17 mouse cellular contexts compared by ENCODE assay signal in the genomic region with DNA sequence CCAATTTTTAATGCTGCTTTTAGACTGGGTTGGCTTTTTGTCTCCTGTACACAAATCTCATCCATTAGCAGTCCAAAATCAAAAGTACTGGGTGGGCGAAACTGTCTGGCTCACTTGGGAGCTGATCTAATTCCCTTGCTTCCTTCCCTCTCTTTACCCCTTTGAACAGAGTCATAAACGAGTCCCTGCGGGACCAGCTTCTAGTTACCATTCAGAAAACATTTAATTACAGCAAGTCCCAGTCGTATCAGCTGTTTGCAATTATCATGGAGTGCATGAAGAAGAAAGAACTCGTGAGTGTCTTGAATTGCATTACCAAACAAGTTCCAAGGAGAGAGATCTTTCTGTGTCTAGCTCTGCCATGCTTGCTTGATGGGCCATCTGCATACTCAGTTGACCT. TPM values are rescaled to one million over a fixed set of nuclear protein-coding genes. Genes with fewer than 3 reads are reported as not detected.
"Had no signal": no experiment of that assay in that cellular context is flagged by ENCODE, and none has a peak within 500 bp of the region (broad histone marks: within the 10 kb centered on the region; RNA-seq: fewer than 3 reads in every experiment).

No protein-coding gene starts in this region.

- H3K9ac ChIP-seq: kidney, embryonic 15.5 days; limb, embryonic 15.5 days; liver, embryonic 12.5 days; lung, embryonic 14.5 days; neural tube, embryonic 15.5 days had no signal

- H3K36me3 ChIP-seq: kidney, embryonic 15.5 days; limb, embryonic 15.5 days; liver, embryonic 12.5 days; midbrain, embryonic 10.5 days; neural tube, embryonic 15.5 days had no signal

- H3K27ac ChIP-seq: kidney, embryonic 15.5 days; limb, embryonic 15.5 days; liver, embryonic 12.5 days; midbrain, embryonic 10.5 days; neural tube, embryonic 15.5 days had no signal

- H3K4me2 ChIP-seq: kidney, embryonic 15.5 days; limb, embryonic 15.5 days; liver, embryonic 12.5 days; lung, embryonic 14.5 days; neural tube, embryonic 15.5 days had no signal

- H3K9me3 ChIP-seq: kidney, embryonic 15.5 days; limb, embryonic 15.5 days; liver, embryonic 12.5 days; midbrain, embryonic 10.5 days; neural tube, embryonic 15.5 days had no signal

- H3K4me3 ChIP-seq: kidney, embryonic 15.5 days; limb, embryonic 15.5 days; liver, embryonic 12.5 days; midbrain, embryonic 10.5 days; myocyte; neural tube, embryonic 15.5 days had no signal

- H3K27me3 ChIP-seq: kidney, embryonic 15.5 days; limb, embryonic 15.5 days; liver, embryonic 12.5 days; neural tube, embryonic 15.5 days had no signal

- DNase-seq: kidney, postnatal 14 days; layer of hippocampus, postnatal 36 days; lung, embryonic 14.5 days; lung, postnatal 10 days; lung, postnatal 4 days; right cerebral cortex, adult 18-20 months; right cerebral cortex, postnatal 25 days; thymus, postnatal 36 days had no signal

- H3K4me1 ChIP-seq: kidney, embryonic 15.5 days; limb, embryonic 15.5 days; liver, embryonic 12.5 days; neural tube, embryonic 15.5 days had no signal

- ATAC-seq: liver, embryonic 12.5 days had no signal

RNA-seq across cellular contexts. Expression of gene Trpm1, which starts 55.1 kb away (rescaled TPM):
- total RNA-seq: layer of hippocampus, postnatal 36 days; megakaryocyte, adult 5-6 weeks had no signal
- polyA plus RNA-seq: kidney, embryonic 15.5 days; large intestine, adult 2 months; liver, embryonic 12.5 days; liver, embryonic 16.5 days; lung, embryonic 14.5 days had no signal
